Mouse (Mus musculus): ENCODE data around the gene Ppp3ca. TPM values are rescaled to one million over a fixed set of nuclear protein-coding genes. Genes with fewer than 3 reads are reported as not detected.

Ppp3ca gene
- polyA plus RNA-seq, 1 experiment from 2014 or later = 71.7 TPM

- DNase-seq (ENCODE audit: low spot score) = peak; percentile 70
- ATAC-seq (ENCODE audit: low read depth) = no peak
- H3K4me3 ChIP-seq (ENCODE audit: low read depth, low read length) = no peak overlapping the region
- no peak overlapping the region for H3K9ac ChIP-seq (ENCODE audit: low read depth, low read length)
- 55% methylated on average over 14 of the region's 14 CpGs for WGBS
- H3K36me3 ChIP-seq (ENCODE audit: control insufficient read depth, insufficient read depth, low read length) = no peaks in the 10 kb centered on the region
- H3K27me3 ChIP-seq (replicated peaks; ENCODE audit: control insufficient read depth, insufficient read depth, low read length) = no peaks in the 10 kb centered on the region
- no peaks in the 10 kb centered on the region for H3K9me3 ChIP-seq (ENCODE audit: control insufficient read depth, low read length)
- no peak overlapping the region; the same call in 1 of the 2 replicates for H3K27ac ChIP-seq (replicated peaks; ENCODE audit: low read depth, low read length)
- H3K4me1 ChIP-seq (ENCODE audit: control insufficient read depth, insufficient read depth, low read length) = peaks cover 17% of the 10 kb centered on the region
- no peak overlapping the region for H3K4me2 ChIP-seq (ENCODE audit: low read depth, low read length)
Observed at GRCm38 (mm10) chr3:136871772-136872532, 202.0 kb downstream of the Ppp3ca start.

- no peaks in the 10 kb centered on the region for H3K36me3 ChIP-seq (ENCODE audit: control insufficient read depth, insufficient read depth, low read length)
- H3K27me3 ChIP-seq (replicated peaks; ENCODE audit: control insufficient read depth, insufficient read depth, low read length) = no peaks in the 10 kb centered on the region
- no peak overlapping the region for H3K4me3 ChIP-seq (ENCODE audit: low read depth, low read length)
- ATAC-seq (ENCODE audit: low read depth) = no peak
- H3K4me2 ChIP-seq (ENCODE audit: low read depth, low read length) = no peak overlapping the region
- no peak overlapping the region for H3K27ac ChIP-seq (replicated peaks; ENCODE audit: low read depth, low read length)
- H3K4me1 ChIP-seq (ENCODE audit: control insufficient read depth, insufficient read depth, low read length) = peaks cover 17% of the 10 kb centered on the region
- H3K9ac ChIP-seq (ENCODE audit: low read depth, low read length) = no peak overlapping the region
- H3K9me3 ChIP-seq (ENCODE audit: control insufficient read depth, low read length) = no peaks in the 10 kb centered on the region
- DNase-seq (ENCODE audit: low spot score) = no peak
- 81% methylated on average over 8 of the region's 8 CpGs for WGBS
Observed at GRCm38 (mm10) chr3:136872533-136873095, 202.7 kb downstream of the Ppp3ca start.

GRCm38 (mm10) chr3:136873809-136874449 lies 204.0 kb downstream of the Ppp3ca start:
- Histone ChIP-seq H3K4me3 (ENCODE audit: low read depth, low read length) (no peak overlapping the region), H3K4me2 (ENCODE audit: low read depth, low read length) (no peak overlapping the region), H3K27ac (replicated peaks; ENCODE audit: low read depth, low read length) (no peak overlapping the region), H3K36me3 (ENCODE audit: control insufficient read depth, insufficient read depth, low read length) (no peaks in the 10 kb centered on the region), H3K9me3 (ENCODE audit: control insufficient read depth, low read length) (no peaks in the 10 kb centered on the region), H3K4me1 (ENCODE audit: control insufficient read depth, insufficient read depth, low read length) (peaks cover 17% of the 10 kb centered on the region), H3K9ac (ENCODE audit: low read depth, low read length) (no peak overlapping the region), H3K27me3 (replicated peaks; ENCODE audit: control insufficient read depth, insufficient read depth, low read length) (no peaks in the 10 kb centered on the region)
- no peak for ATAC-seq (ENCODE audit: low read depth)
- 86% methylated on average over 7 of the region's 7 CpGs for WGBS
- no peak for DNase-seq (ENCODE audit: low spot score)

GRCm38 (mm10) chr3:136874566-136874965 lies 204.6 kb downstream of the Ppp3ca start:
- Histone ChIP-seq H3K27me3 (replicated peaks; ENCODE audit: control insufficient read depth, insufficient read depth, low read length) (no peaks in the 10 kb centered on the region), H3K27ac (replicated peaks; ENCODE audit: low read depth, low read length) (no peak overlapping the region), H3K4me1 (ENCODE audit: control insufficient read depth, insufficient read depth, low read length) (peaks cover 17% of the 10 kb centered on the region), H3K4me3 (ENCODE audit: low read depth, low read length) (no peak overlapping the region), H3K9ac (ENCODE audit: low read depth, low read length) (no peak overlapping the region), H3K36me3 (ENCODE audit: control insufficient read depth, insufficient read depth, low read length) (no peaks in the 10 kb centered on the region), H3K4me2 (ENCODE audit: low read depth, low read length) (no peak overlapping the region), H3K9me3 (ENCODE audit: control insufficient read depth, low read length) (no peaks in the 10 kb centered on the region)
- DNase-seq (ENCODE audit: low spot score) (no peak), ATAC-seq (ENCODE audit: low read depth) (no peak)
- WGBS = 67% methylated on average over 5 of the region's 5 CpGs

GRCm38 (mm10) chr3:136887741-136888140 lies 217.8 kb downstream of the Ppp3ca start:
- Histone ChIP-seq H3K9me3 (ENCODE audit: control insufficient read depth, low read length) (no peaks in the 10 kb centered on the region), H3K4me3 (ENCODE audit: low read depth, low read length) (no peak overlapping the region), H3K36me3 (ENCODE audit: control insufficient read depth, insufficient read depth, low read length) (peaks cover 7% of the 10 kb centered on the region), H3K4me2 (ENCODE audit: low read depth, low read length) (no peak overlapping the region), H3K4me1 (ENCODE audit: control insufficient read depth, insufficient read depth, low read length) (no peaks in the 10 kb centered on the region), H3K27ac (replicated peaks; ENCODE audit: low read depth, low read length) (no peak overlapping the region), H3K27me3 (replicated peaks; ENCODE audit: control insufficient read depth, insufficient read depth, low read length) (no peaks in the 10 kb centered on the region), H3K9ac (ENCODE audit: low read depth, low read length) (no peak overlapping the region)
- DNase-seq (ENCODE audit: low spot score) = no peak
- ATAC-seq (ENCODE audit: low read depth) = no peak
- WGBS = 83% methylated on average over 9 of the region's 9 CpGs

GRCm38 (mm10) chr3:136892140-136892539 lies 222.2 kb downstream of the Ppp3ca start:
- Histone ChIP-seq H3K4me2 (ENCODE audit: low read depth, low read length) (no peak overlapping the region), H3K27ac (replicated peaks; ENCODE audit: low read depth, low read length) (no peak overlapping the region), H3K4me3 (ENCODE audit: low read depth, low read length) (no peak overlapping the region), H3K4me1 (ENCODE audit: control insufficient read depth, insufficient read depth, low read length) (no peaks in the 10 kb centered on the region), H3K9me3 (ENCODE audit: control insufficient read depth, low read length) (no peaks in the 10 kb centered on the region), H3K27me3 (replicated peaks; ENCODE audit: control insufficient read depth, insufficient read depth, low read length) (no peaks in the 10 kb centered on the region), H3K36me3 (ENCODE audit: control insufficient read depth, insufficient read depth, low read length) (peaks cover 21% of the 10 kb centered on the region), H3K9ac (ENCODE audit: low read depth, low read length) (no peak overlapping the region)
- no peak for DNase-seq (ENCODE audit: low spot score)
- WGBS = 59% methylated on average over 3 of the region's 3 CpGs
- peak; percentile 44; the same call in 1 of the 2 replicates for ATAC-seq (ENCODE audit: low read depth)

GRCm38 (mm10) chr3:136893596-136894402 lies 223.9 kb downstream of the Ppp3ca start:
- Histone ChIP-seq H3K9ac (ENCODE audit: low read depth, low read length) (no peak overlapping the region), H3K4me3 (ENCODE audit: low read depth, low read length) (no peak overlapping the region), H3K4me1 (ENCODE audit: control insufficient read depth, insufficient read depth, low read length) (no peaks in the 10 kb centered on the region), H3K36me3 (ENCODE audit: control insufficient read depth, insufficient read depth, low read length) (peaks cover 21% of the 10 kb centered on the region), H3K27me3 (replicated peaks; ENCODE audit: control insufficient read depth, insufficient read depth, low read length) (no peaks in the 10 kb centered on the region), H3K9me3 (ENCODE audit: control insufficient read depth, low read length) (no peaks in the 10 kb centered on the region), H3K27ac (replicated peaks; ENCODE audit: low read depth, low read length) (no peak overlapping the region), H3K4me2 (ENCODE audit: low read depth, low read length) (no peak overlapping the region)
- 81% methylated on average over 18 of the region's 18 CpGs for WGBS
- ATAC-seq (ENCODE audit: low read depth) = no peak
- no peak for DNase-seq (ENCODE audit: low spot score)

GRCm38 (mm10) chr3:136895498-136895897 lies 225.6 kb downstream of the Ppp3ca start:
- H3K27ac ChIP-seq (replicated peaks; ENCODE audit: low read depth, low read length) = no peak overlapping the region
- peaks cover 25% of the 10 kb centered on the region for H3K36me3 ChIP-seq (ENCODE audit: control insufficient read depth, insufficient read depth, low read length)
- no peak for DNase-seq (ENCODE audit: low spot score)

More at GRCm38 (mm10) chr3:136895498-136895897, 225.6 kb downstream of the Ppp3ca start:
- H3K9me3 ChIP-seq (ENCODE audit: control insufficient read depth, low read length) = no peaks in the 10 kb centered on the region
- H3K4me3 ChIP-seq (ENCODE audit: low read depth, low read length) = no peak overlapping the region
- no peak overlapping the region for H3K9ac ChIP-seq (ENCODE audit: low read depth, low read length)
- H3K27me3 ChIP-seq (replicated peaks; ENCODE audit: control insufficient read depth, insufficient read depth, low read length) = no peaks in the 10 kb centered on the region
- H3K4me1 ChIP-seq (ENCODE audit: control insufficient read depth, insufficient read depth, low read length) = no peaks in the 10 kb centered on the region
- H3K4me2 ChIP-seq (ENCODE audit: low read depth, low read length) = no peak overlapping the region
- ATAC-seq (ENCODE audit: low read depth) = no peak

Measured in embryonic facial prominence, embryonic 14.5 days (tissue).